In the genomic region with DNA sequence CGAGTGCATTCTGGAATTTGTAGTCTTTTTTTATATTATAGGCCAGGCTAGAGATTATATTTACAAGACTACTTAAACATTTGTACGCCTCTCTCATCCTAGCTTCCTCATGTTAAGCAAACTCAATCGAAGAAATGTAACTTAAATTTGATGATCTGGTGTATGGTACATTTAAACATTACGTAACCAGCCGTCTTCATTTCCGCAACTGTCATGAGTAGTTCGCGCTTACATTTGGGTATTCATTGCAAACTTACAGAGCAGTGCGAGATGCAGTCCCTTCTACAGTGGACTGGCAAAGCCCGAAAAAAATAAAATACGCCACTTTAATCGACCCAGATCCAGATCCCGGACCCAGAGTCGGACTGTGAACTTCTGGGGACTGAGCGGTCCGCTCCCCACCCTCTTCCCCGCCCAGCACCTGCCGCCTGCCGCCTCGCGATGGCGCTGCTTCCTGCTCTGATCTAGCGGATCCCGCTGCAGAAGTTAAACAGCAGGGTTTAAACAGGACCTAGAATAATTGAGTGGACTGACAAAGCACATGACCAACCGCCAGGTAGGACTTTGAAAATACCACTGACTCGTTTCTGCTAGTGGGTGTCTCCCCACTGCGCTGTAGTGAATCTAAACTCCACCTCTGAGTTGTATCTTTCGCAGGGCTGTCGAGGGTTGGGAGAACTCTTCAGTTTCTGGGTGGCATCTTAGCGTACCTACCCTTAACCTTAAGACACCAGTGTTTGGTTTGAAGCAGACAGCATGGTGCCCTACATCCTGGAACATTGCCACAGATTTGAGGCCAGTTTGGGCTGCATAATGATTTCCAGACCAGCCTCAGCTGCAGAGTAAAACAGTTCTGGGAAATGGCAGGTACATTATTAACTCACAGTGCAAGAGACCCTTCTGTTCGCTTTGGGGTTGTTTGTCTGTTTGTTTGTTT, we compare ENCODE assay signal across 8 mouse cellular contexts. TPM values are rescaled to one million over a fixed set of nuclear protein-coding genes. Genes with fewer than 3 reads are reported as not detected.
DNase-seq lines count a peak whose midpoint lies in the region; ATAC-seq and TF ChIP-seq lines count a peak whose summit lies in the region.

No protein-coding gene starts in this region.

- 3% methylated on average over 31 of the region's 31 CpGs for WGBS in embryonic facial prominence, embryonic 12.5 days
- 1% methylated on average over 31 of the region's 31 CpGs for WGBS in limb, embryonic 15.5 days
- 4% methylated on average over 31 of the region's 31 CpGs for WGBS in midbrain, postnatal 0 days

- peak overlapping the region; percentile 79 for H3K27ac ChIP-seq in embryonic facial prominence, embryonic 12.5 days
- H3K27ac ChIP-seq in limb, embryonic 15.5 days = peak overlapping the region; percentile 78
- no peak overlapping the region for H3K27ac ChIP-seq in midbrain, postnatal 0 days (ENCODE audit: low read depth, low read length)

- DNase-seq in 3T3-L1 (ENCODE audit: low read depth, low spot score) = peak; percentile 84
- peak; percentile 94 for DNase-seq in adrenal gland, postnatal 14 days
- DNase-seq in heart, adult 8-10 months (ENCODE audit: low spot score) = peak; percentile 93
- peak; percentile 91 to 94 for DNase-seq in kidney, adult 8-10 months
- DNase-seq in midbrain, postnatal 0 days (ENCODE audit: low spot score) = peak; percentile 82
- peak; percentile 85 to 88 for DNase-seq in spleen, postnatal 36 days (ENCODE audit: low spot score in 2 of 2)

- no peaks in the 10 kb centered on the region for H3K27me3 ChIP-seq in embryonic facial prominence, embryonic 12.5 days
- H3K27me3 ChIP-seq in limb, embryonic 15.5 days = no peaks in the 10 kb centered on the region
- no peaks in the 10 kb centered on the region for H3K27me3 ChIP-seq in midbrain, postnatal 0 days (ENCODE audit: insufficient read depth, low read length)

- peaks cover 16% of the 10 kb centered on the region for H3K4me1 ChIP-seq in embryonic facial prominence, embryonic 12.5 days
- H3K4me1 ChIP-seq in limb, embryonic 15.5 days = peaks cover 24% of the 10 kb centered on the region
- 0 out of 2 replicates have a peak, but pooled peaks cover 3% of the 10 kb centered on the region for H3K4me1 ChIP-seq in midbrain, postnatal 0 days (ENCODE audit: insufficient read depth, low read length)

- peak overlapping the region; percentile 42 for H3K4me3 ChIP-seq in embryonic facial prominence, embryonic 12.5 days
- peak overlapping the region; percentile 52 for H3K4me3 ChIP-seq in limb, embryonic 15.5 days
- peak overlapping the region; percentile 41 for H3K4me3 ChIP-seq in midbrain, postnatal 0 days (ENCODE audit: low read depth, low read length)

- peak overlapping the region; percentile 61 for H3K4me2 ChIP-seq in embryonic facial prominence, embryonic 12.5 days (replicated peaks)
- H3K4me2 ChIP-seq in limb, embryonic 15.5 days = peak overlapping the region; percentile 57
- peak overlapping the region; percentile 46 for H3K4me2 ChIP-seq in midbrain, postnatal 0 days (ENCODE audit: low read depth, low read length, poor library complexity, severe bottlenecking)

- peak; percentile 91 for TF ChIP-seq CTCF in midbrain, postnatal 0 days (IDR thresholded peaks at IDR 0.05)

- H3K9me3 ChIP-seq in embryonic facial prominence, embryonic 12.5 days = no peaks in the 10 kb centered on the region
- H3K9me3 ChIP-seq in limb, embryonic 15.5 days = no peaks in the 10 kb centered on the region
- no peaks in the 10 kb centered on the region for H3K9me3 ChIP-seq in midbrain, postnatal 0 days (ENCODE audit: low read length)

- peak; percentile 62 for ATAC-seq in embryonic facial prominence, embryonic 12.5 days (ENCODE audit: insufficient number of reproducible peaks, insufficient read depth, low FRiP score, low TSS enrichment)
- ATAC-seq in limb, embryonic 15.5 days (ENCODE audit: insufficient number of reproducible peaks, low FRiP score, low TSS enrichment, low read depth) = peak; percentile 68
- ATAC-seq in midbrain, postnatal 0 days (ENCODE audit: low FRiP score) = peak; percentile 86

- H3K36me3 ChIP-seq in embryonic facial prominence, embryonic 12.5 days = peaks cover 15% of the 10 kb centered on the region
- H3K36me3 ChIP-seq in limb, embryonic 15.5 days = peaks cover 15% of the 10 kb centered on the region
- H3K36me3 ChIP-seq in midbrain, postnatal 0 days (ENCODE audit: insufficient read depth, low read length) = peaks cover 13% of the 10 kb centered on the region

- peak overlapping the region; percentile 38; the same call in 1 of the 2 replicates for H3K9ac ChIP-seq in embryonic facial prominence, embryonic 12.5 days
- H3K9ac ChIP-seq in limb, embryonic 15.5 days = peak overlapping the region; percentile 37
- H3K9ac ChIP-seq in midbrain, postnatal 0 days (replicated peaks; ENCODE audit: low read length, poor library complexity, severe bottlenecking) = 0 out of 2 replicates have a peak overlapping the region, but pooled peaks have one; percentile 3

RNA-seq across cellular contexts. Expression of a gene that starts 0.7 kb away (rescaled TPM):
- 121 and 127 TPM in 2 replicates for total RNA-seq in adrenal gland, postnatal 14 days (2021)
- polyA plus RNA-seq in embryonic facial prominence, embryonic 12.5 days (2016; fragmentation: Nextera tagmentation; extraction: Ambion mirVana) = 44.9 and 48.3 TPM in 2 replicates
- 100 to 1,000 TPM; 108 to 126 (median 116) TPM for total RNA-seq in heart, adult 8-10 months (2022)
- 61.6 and 75.5 TPM in 2 replicates for polyA plus RNA-seq in limb, embryonic 15.5 days (2015; fragmentation: Nextera tagmentation; extraction: Ambion mirVana)
- 119 and 150 TPM in 2 replicates for total RNA-seq in midbrain, postnatal 0 days (2014; rRNA removed)
- 254 and 267 TPM in 2 replicates for polyA plus RNA-seq in midbrain, postnatal 0 days (2015; fragmentation: Nextera tagmentation; extraction: Ambion mirVana)

RNA-seq across cellular contexts. Expression of a gene that starts 9.7 kb away (rescaled TPM):
- total RNA-seq in adrenal gland, postnatal 14 days (2021) = 0.74 and 4.0 TPM in 2 replicates
- polyA plus RNA-seq in embryonic facial prominence, embryonic 12.5 days (2016; fragmentation: Nextera tagmentation; extraction: Ambion mirVana) = 1.3 and 1.8 TPM in 2 replicates
- 1 to 10 TPM in 2 of 4 experiments, under 1 TPM in 2; 0.41 to 1.4 (median 0.83) TPM for total RNA-seq in heart, adult 8-10 months (2022)
- 6.5 and 8.8 TPM in 2 replicates for polyA plus RNA-seq in limb, embryonic 15.5 days (2015; fragmentation: Nextera tagmentation; extraction: Ambion mirVana)
- total RNA-seq in midbrain, postnatal 0 days (2014; rRNA removed) = 0.22 and 0.71 TPM in 2 replicates
- polyA plus RNA-seq in midbrain, postnatal 0 days (2015; fragmentation: Nextera tagmentation; extraction: Ambion mirVana) = 0.67 and 0.77 TPM in 2 replicates

RNA-seq across cellular contexts. Expression of a gene that starts 39.5 kb away (rescaled TPM):
- total RNA-seq in adrenal gland, postnatal 14 days (2021) = 19.9 and 23.6 TPM in 2 replicates
- polyA plus RNA-seq in embryonic facial prominence, embryonic 12.5 days (2016; fragmentation: Nextera tagmentation; extraction: Ambion mirVana) = 6.9 and 9.1 TPM in 2 replicates
- 10 to 100 TPM; 17.9 to 25.7 (median 22.1) TPM for total RNA-seq in heart, adult 8-10 months (2022)
- 31.2 and 42.4 TPM in 2 replicates for polyA plus RNA-seq in limb, embryonic 15.5 days (2015; fragmentation: Nextera tagmentation; extraction: Ambion mirVana)
- 12.6 and 16.8 TPM in 2 replicates for total RNA-seq in midbrain, postnatal 0 days (2014; rRNA removed)
- polyA plus RNA-seq in midbrain, postnatal 0 days (2015; fragmentation: Nextera tagmentation; extraction: Ambion mirVana) = 9.0 and 11.7 TPM in 2 replicates

RNA-seq across cellular contexts. Expression of a gene that starts 43.5 kb away (rescaled TPM):
- total RNA-seq in adrenal gland, postnatal 14 days (2021) = 8.6 and 10.2 TPM in 2 replicates
- polyA plus RNA-seq in embryonic facial prominence, embryonic 12.5 days (2016; fragmentation: Nextera tagmentation; extraction: Ambion mirVana) = 2.3 and 2.6 TPM in 2 replicates
- 1 to 10 TPM; 6.6 to 8.2 (median 7.6) TPM for total RNA-seq in heart, adult 8-10 months (2022)
- polyA plus RNA-seq in limb, embryonic 15.5 days (2015; fragmentation: Nextera tagmentation; extraction: Ambion mirVana) = 4.1 and 4.5 TPM in 2 replicates
- total RNA-seq in midbrain, postnatal 0 days (2014; rRNA removed) = 5.7 and 7.6 TPM in 2 replicates
- polyA plus RNA-seq in midbrain, postnatal 0 days (2015; fragmentation: Nextera tagmentation; extraction: Ambion mirVana) = 2.3 TPM in 2 replicates

RNA-seq across cellular contexts. Expression of a gene that starts 51.2 kb away (rescaled TPM):
- 90.7 and 95.0 TPM in 2 replicates for total RNA-seq in adrenal gland, postnatal 14 days (2021)
- 83.7 and 89.2 TPM in 2 replicates for polyA plus RNA-seq in embryonic facial prominence, embryonic 12.5 days (2016; fragmentation: Nextera tagmentation; extraction: Ambion mirVana)
- 10 to 100 TPM; 60.0 to 66.2 (median 63.9) TPM for total RNA-seq in heart, adult 8-10 months (2022)
- polyA plus RNA-seq in limb, embryonic 15.5 days (2015; fragmentation: Nextera tagmentation; extraction: Ambion mirVana) = 83.9 and 85.5 TPM in 2 replicates
- 74.3 and 100 TPM in 2 replicates for total RNA-seq in midbrain, postnatal 0 days (2014; rRNA removed)
- polyA plus RNA-seq in midbrain, postnatal 0 days (2015; fragmentation: Nextera tagmentation; extraction: Ambion mirVana) = 77.0 and 78.7 TPM in 2 replicates
